Mouse (Mus musculus): ENCODE data around the gene Brd3. TPM values are rescaled to one million over a fixed set of nuclear protein-coding genes. Genes with fewer than 3 reads are reported as not detected.

Gene Brd3
- polyA plus RNA-seq, 1 experiment from 2014 or later: 76.2 TPM

GRCm38 (mm10) chr2:27438281-27438680, 69.2 kb downstream of the Brd3 start:
- no peak for ATAC-seq (ENCODE audit: insufficient read depth, low FRiP score, low read depth)
- no peaks in the 10 kb centered on the region for H3K36me3 ChIP-seq
- no peaks in the 10 kb centered on the region for H3K27me3 ChIP-seq (replicated peaks)
- H3K4me3 ChIP-seq (replicated peaks): no peak overlapping the region
- 11% methylated on average over 11 of the region's 11 CpGs for WGBS
- no peak overlapping the region for H3K9ac ChIP-seq
- no peak overlapping the region for H3K4me2 ChIP-seq
- no peak overlapping the region for H3K27ac ChIP-seq
- H3K4me1 ChIP-seq: peaks cover 13% of the 10 kb centered on the region
- H3K9me3 ChIP-seq: no peaks in the 10 kb centered on the region

GRCm38 (mm10) chr2:27437876-27438275, 69.6 kb downstream of the Brd3 start:
- WGBS: 58% methylated on average over 1 of the region's 1 CpGs
- no peak for ATAC-seq (ENCODE audit: insufficient read depth, low FRiP score, low read depth)

DNA sequence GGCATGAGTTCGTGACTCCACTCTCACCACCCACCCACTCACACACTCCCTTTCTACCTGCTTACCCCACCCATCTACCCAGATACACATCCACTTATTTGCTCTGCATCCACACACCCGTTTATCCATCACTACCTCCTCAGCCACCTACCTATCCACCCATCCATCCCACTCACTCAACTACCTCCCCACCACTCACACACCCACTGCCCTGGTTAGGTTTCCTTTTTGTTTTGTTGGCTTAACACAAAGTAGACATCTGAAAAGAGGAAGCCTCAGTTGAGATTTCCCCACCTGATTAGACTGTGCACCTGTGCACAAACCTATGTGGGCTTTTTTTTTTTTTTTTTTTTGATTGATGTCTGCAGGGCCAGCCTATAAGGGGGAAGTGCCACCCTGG, 74.9 kb downstream of the Brd3 start:
- Histone ChIP-seq H3K4me2 (no peak overlapping the region), H3K9ac (no peak overlapping the region), H3K27me3 (replicated peaks) (no peaks in the 10 kb centered on the region), H3K4me3 (replicated peaks) (no peak overlapping the region), H3K9me3 (no peaks in the 10 kb centered on the region), H3K27ac (no peak overlapping the region), H3K36me3 (no peaks in the 10 kb centered on the region), H3K4me1 (peaks cover 5% of the 10 kb centered on the region)
- WGBS: 57% methylated on average over 2 of the region's 2 CpGs
- no peak for ATAC-seq (ENCODE audit: insufficient read depth, low FRiP score, low read depth)

More at GRCm38 (mm10) chr2:27437876-27438275, 69.6 kb downstream of the Brd3 start:
- H3K36me3 ChIP-seq: no peaks in the 10 kb centered on the region
- H3K9me3 ChIP-seq: no peaks in the 10 kb centered on the region
- H3K9ac ChIP-seq: no peak overlapping the region
- H3K4me2 ChIP-seq: no peak overlapping the region
- H3K27me3 ChIP-seq (replicated peaks): no peaks in the 10 kb centered on the region
- no peak overlapping the region for H3K27ac ChIP-seq
- no peak overlapping the region for H3K4me3 ChIP-seq (replicated peaks)
- H3K4me1 ChIP-seq: peaks cover 9% of the 10 kb centered on the region

DNA sequence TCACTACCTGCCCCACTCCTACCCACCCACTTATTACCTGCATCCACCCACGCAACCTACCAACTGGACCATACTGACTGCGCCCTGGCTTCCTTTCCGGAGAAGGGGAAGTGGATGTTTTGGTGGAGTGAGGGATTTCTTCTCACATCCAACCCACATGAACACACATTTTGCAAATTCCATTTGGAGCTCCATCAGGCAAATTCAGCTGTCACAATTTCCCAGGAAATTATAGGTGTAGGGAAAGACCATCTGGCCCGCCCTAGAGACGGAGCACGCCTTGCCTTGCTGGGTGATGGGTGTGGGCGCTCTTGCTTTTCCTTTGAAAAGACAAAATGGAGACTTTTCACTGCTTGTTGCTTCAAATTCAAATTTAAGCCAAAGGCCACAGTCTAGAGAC, 76.8 kb downstream of the Brd3 start:
- WGBS: 83% methylated on average over 7 of the region's 7 CpGs
- no peaks in the 10 kb centered on the region for H3K9me3 ChIP-seq
- no peak for ATAC-seq (ENCODE audit: insufficient read depth, low FRiP score, low read depth)

DNA sequence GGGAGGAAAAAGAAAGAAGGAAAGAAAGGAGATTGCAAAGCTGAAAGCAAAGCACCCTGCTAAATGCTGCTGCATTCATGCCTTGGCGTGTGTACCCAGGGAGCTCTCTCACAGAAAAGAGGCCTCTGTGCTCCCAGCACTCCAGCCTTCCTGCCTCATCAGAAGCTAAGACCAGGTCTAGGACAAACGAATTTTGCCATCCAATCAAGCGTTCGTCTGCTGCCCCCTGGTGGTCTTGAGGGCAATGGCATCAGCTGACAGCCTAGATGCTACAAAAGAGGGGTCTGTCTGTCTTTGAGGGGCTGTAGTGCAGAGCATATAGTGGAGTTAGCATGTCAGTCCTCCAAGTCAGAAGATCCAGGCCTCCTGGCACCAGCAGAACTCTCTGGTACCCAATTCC, 79.4 kb downstream of the Brd3 start:
- no peaks in the 10 kb centered on the region for H3K27me3 ChIP-seq (replicated peaks)
- no peak for ATAC-seq (ENCODE audit: insufficient read depth, low FRiP score, low read depth)
- peaks cover 35% of the 10 kb centered on the region for H3K4me1 ChIP-seq
- no peaks in the 10 kb centered on the region for H3K36me3 ChIP-seq
- no peak overlapping the region for H3K9ac ChIP-seq
- no peak overlapping the region for H3K27ac ChIP-seq
- H3K4me2 ChIP-seq: peak overlapping the region; percentile 98; the same call in 1 of the 2 replicates
- no peak overlapping the region for H3K4me3 ChIP-seq (replicated peaks)
- no peaks in the 10 kb centered on the region for H3K9me3 ChIP-seq
- 0% methylated on average over 4 of the region's 4 CpGs for WGBS

More for the DNA sequence above, 76.8 kb downstream of the Brd3 start:
- Histone ChIP-seq H3K4me3 (replicated peaks) (no peak overlapping the region), H3K36me3 (no peaks in the 10 kb centered on the region), H3K4me1 (peaks cover 15% of the 10 kb centered on the region), H3K27ac (no peak overlapping the region), H3K4me2 (no peak overlapping the region), H3K9ac (no peak overlapping the region), H3K27me3 (replicated peaks) (no peaks in the 10 kb centered on the region)

DNA sequence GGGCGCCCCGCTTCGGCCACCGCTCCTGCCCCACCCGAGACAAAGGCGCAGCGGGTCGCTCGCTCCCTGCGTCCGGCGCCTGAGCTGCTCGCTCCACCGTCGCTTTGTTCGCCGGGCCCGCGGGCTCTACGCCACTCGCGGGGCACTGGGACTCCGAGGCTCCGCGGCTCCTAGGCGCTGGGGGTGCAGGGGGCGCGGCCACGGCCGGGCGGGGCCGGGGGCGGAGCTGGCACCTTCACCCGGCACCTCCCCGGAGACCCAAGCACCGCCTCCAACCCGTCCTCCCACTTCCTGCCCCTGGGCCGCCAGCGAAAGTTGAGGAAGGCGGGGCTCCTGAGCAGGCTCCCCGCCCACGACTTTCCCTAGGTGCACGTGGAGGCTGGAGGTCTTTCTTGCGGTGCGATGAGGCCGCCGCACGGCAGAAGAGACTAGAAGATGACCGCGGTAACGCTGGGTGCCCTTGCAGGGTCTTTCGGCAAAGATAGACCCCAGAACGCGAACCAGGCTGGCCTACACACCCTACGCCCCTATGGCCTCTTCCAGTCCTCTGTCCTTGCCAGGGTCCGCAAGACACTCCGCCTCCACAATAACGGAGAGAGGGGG, 80.5 kb downstream of the Brd3 start, which contains the start of gene Vav2:
Gene Vav2, minus strand, starts transcription at position 179 of the 603 bp plus-strand sequence.
- peak within 1 kb of the TSS; percentile 81 for H3K27ac ChIP-seq
- peaks cover 38% of the 10 kb centered on the region for H3K4me1 ChIP-seq
- WGBS: 1% methylated on average over 56 of the region's 58 CpGs
- H3K4me3 ChIP-seq (replicated peaks): peak within 1 kb of the TSS; percentile 91
- no peaks in the 10 kb centered on the region for H3K36me3 ChIP-seq
- H3K9me3 ChIP-seq: no peaks in the 10 kb centered on the region
- H3K27me3 ChIP-seq (replicated peaks): no peaks in the 10 kb centered on the region
- ATAC-seq (ENCODE audit: insufficient read depth, low FRiP score, low read depth): peak; percentile 94
- peak within 1 kb of the TSS; percentile 80 for H3K9ac ChIP-seq
- peak within 1 kb of the TSS; percentile 98 for H3K4me2 ChIP-seq

GRCm38 (mm10) chr2:27426406-27426854, 81.0 kb downstream of the Brd3 start:
- WGBS: under 1% methylated on average over 64 of the region's 64 CpGs
- no peaks in the 10 kb centered on the region for H3K36me3 ChIP-seq
- peak overlapping the region; percentile 98 for H3K4me2 ChIP-seq
- peaks cover 42% of the 10 kb centered on the region for H3K4me1 ChIP-seq
- peak overlapping the region; percentile 81 for H3K27ac ChIP-seq
- no peaks in the 10 kb centered on the region for H3K9me3 ChIP-seq
- H3K9ac ChIP-seq: peak overlapping the region; percentile 80
- H3K4me3 ChIP-seq (replicated peaks): peak overlapping the region; percentile 91
- no peaks in the 10 kb centered on the region for H3K27me3 ChIP-seq (replicated peaks)
- peak; percentile 16 for ATAC-seq (ENCODE audit: insufficient read depth, low FRiP score, low read depth)

GRCm38 (mm10) chr2:27425751-27426405, 81.6 kb downstream of the Brd3 start:
- WGBS: under 1% methylated on average over 60 of the region's 60 CpGs
- peak overlapping the region; percentile 98 for H3K4me2 ChIP-seq
- H3K27ac ChIP-seq: peak overlapping the region; percentile 81
- peaks cover 46% of the 10 kb centered on the region for H3K4me1 ChIP-seq
- no peaks in the 10 kb centered on the region for H3K9me3 ChIP-seq
- no peak for ATAC-seq (ENCODE audit: insufficient read depth, low FRiP score, low read depth)
- no peaks in the 10 kb centered on the region for H3K36me3 ChIP-seq
- peak overlapping the region; percentile 91 for H3K4me3 ChIP-seq (replicated peaks)
- no peaks in the 10 kb centered on the region for H3K27me3 ChIP-seq (replicated peaks)
- peak overlapping the region; percentile 80 for H3K9ac ChIP-seq

- WGBS: 2% methylated on average over 20 of the region's 20 CpGs
- Histone ChIP-seq H3K27me3 (replicated peaks) (no peaks in the 10 kb centered on the region), H3K27ac (peak overlapping the region; percentile 81), H3K36me3 (no peaks in the 10 kb centered on the region), H3K4me2 (peak overlapping the region; percentile 98), H3K9me3 (no peaks in the 10 kb centered on the region), H3K9ac (peak overlapping the region; percentile 80), H3K4me3 (replicated peaks) (peak overlapping the region; percentile 91), H3K4me1 (peaks cover 49% of the 10 kb centered on the region)
- no peak for ATAC-seq (ENCODE audit: insufficient read depth, low FRiP score, low read depth)
These were observed 82.3 kb downstream of the Brd3 start for GRCm38 (mm10) chr2:27425161-27425611.

GRCm38 (mm10) chr2:27423596-27423995, 83.9 kb downstream of the Brd3 start:
- Histone ChIP-seq H3K4me3 (replicated peaks) (no peak overlapping the region), H3K9me3 (no peaks in the 10 kb centered on the region), H3K27me3 (replicated peaks) (no peaks in the 10 kb centered on the region), H3K27ac (peak overlapping the region; percentile 31), H3K9ac (no peak overlapping the region), H3K4me1 (peaks cover 64% of the 10 kb centered on the region), H3K4me2 (peak overlapping the region; percentile 98), H3K36me3 (no peaks in the 10 kb centered on the region)
- no peak for ATAC-seq (ENCODE audit: insufficient read depth, low FRiP score, low read depth)
- WGBS: 58% methylated on average over 7 of the region's 7 CpGs

- H3K36me3 ChIP-seq: no peaks in the 10 kb centered on the region
- H3K4me1 ChIP-seq: peaks cover 72% of the 10 kb centered on the region
- H3K4me3 ChIP-seq (replicated peaks): no peak overlapping the region
- no peaks in the 10 kb centered on the region for H3K27me3 ChIP-seq (replicated peaks)
- H3K4me2 ChIP-seq: no peak overlapping the region
- 72% methylated on average over 20 of the region's 20 CpGs for WGBS
- no peak overlapping the region for H3K27ac ChIP-seq
- H3K9me3 ChIP-seq: no peaks in the 10 kb centered on the region
- no peak for ATAC-seq (ENCODE audit: insufficient read depth, low FRiP score, low read depth)
- H3K9ac ChIP-seq: no peak overlapping the region
These were observed 86.0 kb downstream of the Brd3 start for GRCm38 (mm10) chr2:27421293-27422068.
